Mouse (Mus musculus) heart, postnatal 36 days (tissue): ENCODE measurements around the gene Myadml2. TPM values are rescaled to one million over a fixed set of nuclear protein-coding genes. Genes with fewer than 3 reads are reported as not detected.

ENCODE experiments used
- DNase-seq, 2 experiments: peaks; one replicate each; pipeline ENCODE4 v3.0.0; 2021 to 2022
- intact Hi-C: fragments of 180-260 bp; cut with DNase I; formaldehyde crosslinking; loops from one replicate; pipeline ENCODE4 v1.15.1; 2025
- total RNA-seq, 2 experiments: library from RNA; stranded (reverse); gene quantifications; 2 replicates each; pipeline ENCODE4 v1.2.3; 2021

Myadml2 gene
- total RNA-seq, 2 experiments from 2014 or later: 76.1 to 78.1 TPM

- intact Hi-C loops: no loop called here
- DNase-seq: no peak
Measured at GRCm38 (mm10) chr11:120663714-120664113, 15.8 kb upstream of the Myadml2 start.

GRCm38 (mm10) chr11:120662759-120663158, 14.8 kb upstream of the Myadml2 start:
- no peak for DNase-seq
- intact Hi-C loops: no loop called here

DNA sequence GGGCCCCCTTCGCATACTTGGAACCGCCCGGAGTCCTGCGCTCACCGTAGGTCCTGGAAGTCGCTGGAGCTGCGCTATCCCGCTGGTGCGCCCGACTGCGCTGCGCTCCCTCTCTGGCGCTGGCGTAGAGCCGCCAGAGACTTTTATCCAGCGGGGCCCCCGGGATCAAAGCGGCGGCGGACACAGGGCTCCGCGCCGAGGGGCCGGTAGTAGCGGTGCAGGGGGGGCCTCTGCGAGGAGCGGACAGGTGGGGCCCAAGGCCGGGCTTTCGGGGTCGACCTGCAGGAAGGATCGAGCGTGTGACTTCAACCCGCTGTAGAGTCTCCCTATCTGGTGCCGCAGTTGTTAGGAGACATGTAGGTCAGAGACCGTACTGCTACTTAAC, 13.1 kb upstream of the Myadml2 start, which contains the start of gene Notum:
TSS of gene Notum (minus strand) at position 100 of the 385 bp plus-strand sequence.
- intact Hi-C loops: no loop called here
- no peak for DNase-seq

DNA sequence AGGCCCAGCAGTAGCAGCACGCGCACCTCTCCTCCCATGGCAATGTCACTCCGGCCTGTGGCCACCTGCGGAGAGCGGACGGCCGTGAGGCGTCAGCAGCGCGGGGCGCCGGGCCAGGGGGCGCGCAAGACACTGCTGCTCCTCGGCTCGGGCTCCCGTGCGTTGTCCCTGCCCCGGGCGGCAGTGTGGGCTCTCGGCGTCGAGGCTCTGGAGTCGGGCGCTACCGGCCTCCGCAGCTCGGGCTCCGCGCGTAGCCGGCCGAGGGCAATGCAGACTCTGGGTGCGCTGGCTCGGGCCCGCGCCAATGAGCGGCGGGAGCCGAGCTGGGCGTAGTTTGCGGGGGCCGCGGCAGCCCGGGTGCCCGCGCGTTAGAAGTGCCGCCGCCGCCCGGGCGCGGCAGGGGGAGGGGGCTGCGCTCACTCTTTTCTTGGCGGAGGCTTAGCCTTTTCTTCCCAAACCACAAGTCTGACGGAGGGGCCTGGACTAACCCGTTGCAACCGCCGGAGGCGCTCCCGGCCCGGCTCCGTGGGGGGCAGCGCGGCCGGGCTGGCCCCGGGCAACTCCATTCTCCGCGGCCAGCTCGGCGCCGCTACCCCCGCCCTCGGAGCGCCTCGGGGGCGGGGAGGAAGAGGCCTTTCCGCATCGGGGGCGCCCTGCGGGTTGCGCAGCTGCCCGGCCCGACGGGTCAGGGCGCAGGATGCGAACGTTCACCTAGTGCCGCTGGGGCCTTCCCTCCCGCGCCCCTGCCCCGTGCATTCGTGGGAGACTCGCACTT, 12.5 kb upstream of the Myadml2 start:
- peak in 1 of 2 experiments; percentile 37 for DNase-seq
- intact Hi-C loops: no loop called here

DNA sequence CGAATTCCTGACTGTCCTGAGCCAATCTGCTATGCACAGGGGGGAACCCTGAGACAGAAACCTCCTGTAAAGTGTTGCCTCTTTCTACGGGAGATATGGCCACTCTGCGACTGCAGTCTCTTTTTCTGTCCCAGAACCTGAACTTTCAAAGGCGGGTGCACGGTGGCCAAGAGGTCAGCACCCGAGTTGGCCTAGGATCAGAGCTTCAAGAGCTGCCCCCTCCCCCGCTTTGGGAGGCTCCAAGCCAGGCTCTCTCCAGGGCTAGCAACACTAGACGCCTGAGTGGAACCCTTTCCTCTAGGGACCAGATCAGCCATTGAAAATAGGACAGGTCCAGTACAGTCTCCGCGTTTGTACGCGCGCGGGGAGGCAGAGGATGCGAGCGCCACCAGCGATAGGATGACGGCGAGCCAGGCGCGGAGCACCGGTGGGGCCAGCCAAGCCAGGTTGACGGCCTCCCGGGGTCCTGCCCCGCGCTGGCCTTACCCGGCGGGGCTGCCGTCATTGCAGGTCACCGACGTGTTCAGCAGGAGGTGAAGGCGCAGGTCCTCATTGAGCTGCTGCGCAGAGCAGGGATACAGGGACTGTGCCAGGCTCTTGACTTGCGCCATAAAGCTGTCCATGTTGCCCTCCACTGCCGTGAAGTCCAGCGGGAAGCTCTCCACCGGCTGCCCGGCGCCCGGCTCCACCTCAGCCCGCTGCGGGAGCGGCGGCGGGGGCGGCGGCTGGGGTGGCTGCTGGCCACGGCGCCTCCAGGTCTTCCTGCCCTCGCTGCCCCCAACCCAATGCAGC, 11.7 kb upstream of the Myadml2 start:
- intact Hi-C loops: loop anchor here (1.0 to 2.0 kb wide), 2 partner anchors 53 to 117 kb away; no protein-coding TSS in a partner anchor

GRCm38 (mm10) chr11:120658876-120659410, 11.0 kb upstream of the Myadml2 start:
- DNase-seq: peak; percentile 78 to 81
- intact Hi-C loops: loop anchor here (1.0 to 2.0 kb wide), 2 partner anchors 53 to 118 kb away; no protein-coding TSS in a partner anchor

More for the DNA sequence above, 11.7 kb upstream of the Myadml2 start:
- DNase-seq: no peak

- intact Hi-C loops: no loop called here
- DNase-seq: no peak
Measured at GRCm38 (mm10) chr11:120657301-120657700, 9.3 kb upstream of the Myadml2 start.

DNA sequence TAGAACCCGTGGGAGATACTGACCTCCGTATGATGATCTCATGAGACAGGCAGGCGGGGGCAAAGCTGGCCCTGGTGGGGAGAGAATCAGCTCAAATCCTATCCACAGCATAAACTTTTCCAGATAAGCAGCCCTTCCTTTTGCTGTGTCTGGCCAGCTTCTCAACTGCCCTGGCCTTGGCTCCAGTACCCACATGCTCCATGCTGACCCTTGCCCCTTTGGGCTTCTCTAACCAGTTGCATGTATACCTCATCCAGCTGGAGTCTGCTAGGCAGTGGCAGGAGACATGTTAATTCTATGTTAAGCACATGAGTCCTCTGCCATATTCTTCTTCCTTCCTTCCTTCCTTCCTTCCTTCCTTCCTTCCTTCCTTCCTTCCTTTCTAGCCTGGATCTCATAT, 6.8 kb upstream of the Myadml2 start:
- intact Hi-C loops: no loop called here
- DNase-seq: no peak

- DNase-seq: no peak
- intact Hi-C loops: no loop called here
Measured at GRCm38 (mm10) chr11:120651872-120652271, 3.9 kb upstream of the Myadml2 start.

DNA sequence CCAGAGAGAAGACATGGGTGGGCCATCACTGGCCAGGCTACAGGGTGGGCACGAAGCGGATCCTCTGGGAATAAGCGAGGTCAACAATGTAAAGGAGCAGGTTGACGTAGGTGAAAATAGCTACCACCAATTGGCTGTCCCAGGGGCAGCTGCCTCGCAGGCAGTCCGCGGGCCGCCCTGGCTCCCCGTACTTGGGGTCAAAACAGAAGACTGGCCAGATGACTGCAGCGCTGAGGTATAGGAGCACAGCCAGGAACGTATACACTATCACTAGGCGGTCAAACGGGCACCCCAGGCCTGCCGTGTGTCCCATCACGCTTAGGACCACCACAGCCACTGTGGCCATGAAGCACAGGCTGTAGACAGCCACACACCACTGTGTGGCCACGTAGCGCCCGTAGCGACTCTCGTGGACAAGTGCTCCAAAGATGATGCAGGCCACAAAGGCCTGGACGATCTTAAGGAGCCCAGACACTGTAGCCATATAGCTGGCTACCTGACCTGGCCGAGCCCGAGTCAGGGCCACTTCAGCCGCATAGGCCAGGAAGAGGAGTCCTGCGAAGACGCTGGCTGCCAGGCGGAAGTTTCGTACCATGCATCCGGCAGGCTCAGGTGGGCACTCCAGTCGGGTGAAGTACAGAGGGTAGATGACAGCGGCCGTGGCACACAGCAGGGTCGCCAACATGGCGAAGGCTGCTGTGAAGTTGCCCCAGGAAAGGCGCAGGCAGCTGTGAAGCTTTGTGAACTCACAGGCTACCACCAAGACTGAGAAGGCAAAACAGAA, 719 bp downstream of the Myadml2 start:
- DNase-seq: no peak
- intact Hi-C loops: no loop called here

DNA sequence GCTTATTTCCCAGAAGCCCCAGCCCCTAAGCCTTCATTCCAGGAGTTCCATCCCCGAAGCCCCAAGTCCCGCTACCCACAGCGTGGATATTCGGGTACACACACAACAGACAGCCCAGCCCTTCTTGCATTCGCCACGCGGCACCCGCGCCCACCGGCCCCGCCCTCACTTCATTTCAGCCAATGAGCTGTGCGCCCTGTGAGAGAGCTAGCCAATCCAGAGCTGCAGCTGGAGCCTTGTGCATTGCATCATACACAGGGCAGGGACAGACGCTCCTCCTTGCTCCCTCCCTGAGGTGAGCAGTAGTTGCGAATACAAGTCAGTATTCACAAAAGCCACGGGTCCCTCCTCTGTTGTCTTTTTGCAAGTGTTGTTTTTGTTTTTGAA, 4.4 kb downstream of the Myadml2 start, which contains the start of gene Pycr1:
TSS of gene Pycr1 (minus strand) at position 169 of the 387 bp plus-strand sequence.
- DNase-seq: peak; percentile 90 to 92

DNA sequence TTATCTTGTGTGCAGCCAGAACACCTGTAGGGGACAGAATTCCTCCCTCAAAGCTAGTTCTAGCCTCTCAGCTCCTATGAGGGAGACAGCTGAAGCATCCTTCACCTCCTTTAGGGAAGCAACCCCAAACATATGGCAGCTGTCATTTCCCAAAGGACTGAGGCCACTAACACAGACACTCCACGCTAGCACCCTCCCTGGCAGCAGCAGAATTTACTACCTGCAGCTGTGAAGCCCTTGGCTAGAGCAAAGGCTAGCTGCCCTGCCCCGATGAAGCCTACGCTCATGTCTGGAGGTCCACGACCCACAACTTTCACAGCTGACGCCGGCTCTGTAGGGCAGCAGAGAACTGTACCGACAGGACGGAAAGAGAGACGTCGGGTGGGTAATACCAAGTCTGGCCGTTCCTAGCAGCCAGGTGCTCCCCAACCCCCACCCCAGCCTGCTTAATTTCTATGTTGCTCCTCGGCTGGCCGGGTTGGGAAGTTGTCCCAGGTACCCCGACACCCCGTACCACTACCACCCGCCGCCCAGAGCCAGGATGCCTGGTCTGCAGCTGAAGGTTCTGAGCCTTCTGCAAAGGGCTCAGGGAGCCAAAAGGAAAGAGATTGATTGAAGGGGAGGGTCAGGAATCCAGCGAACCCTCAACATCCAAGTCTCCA, 4.9 kb downstream of the Myadml2 start:
- intact Hi-C loops: no loop called here
- DNase-seq: no peak

More for the DNA sequence above, 4.4 kb downstream of the Myadml2 start, which contains the start of gene Pycr1:
- intact Hi-C loops: no loop called here

DNA sequence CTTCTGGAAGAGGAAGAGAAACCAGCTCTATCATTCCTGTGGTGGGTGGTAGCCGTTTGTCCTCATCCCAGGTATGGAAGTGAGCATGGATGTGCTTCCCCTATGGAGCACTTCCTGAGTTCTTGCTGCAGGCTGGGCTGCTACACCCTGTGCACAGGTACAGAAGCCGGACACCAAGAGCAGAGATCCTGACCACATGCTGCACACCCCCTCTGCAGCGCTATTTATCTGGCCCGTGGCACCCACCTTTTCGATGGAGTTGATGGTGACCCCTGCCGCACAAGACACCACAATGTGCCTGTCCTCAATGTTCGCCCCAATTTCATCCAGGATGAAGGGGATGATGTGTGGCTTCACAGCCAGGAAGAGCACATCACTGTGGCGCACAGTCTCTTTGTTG, 6.1 kb downstream of the Myadml2 start:
- DNase-seq: no peak
- intact Hi-C loops: no loop called here

DNA sequence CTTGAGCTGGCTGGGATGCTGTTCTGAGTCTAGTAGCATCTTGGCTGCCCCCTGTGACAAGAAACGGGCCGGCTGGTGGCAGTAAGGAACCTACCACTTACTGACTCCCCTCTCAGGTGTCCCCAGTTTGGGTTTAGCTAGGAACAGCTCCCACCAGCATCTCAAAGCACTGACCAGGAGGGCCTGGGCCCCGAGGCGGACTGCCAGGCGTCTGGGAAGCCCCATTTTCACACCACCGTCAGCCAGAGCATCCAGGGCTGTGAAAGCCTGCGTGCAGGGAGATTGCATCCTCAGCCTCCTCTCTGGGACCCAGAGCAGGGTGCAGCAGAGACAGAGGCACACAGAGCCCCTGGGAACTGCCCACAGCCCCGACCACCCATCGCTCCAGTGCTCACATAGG, 6.7 kb downstream of the Myadml2 start:
- intact Hi-C loops: no loop called here
- DNase-seq: no peak

DNA sequence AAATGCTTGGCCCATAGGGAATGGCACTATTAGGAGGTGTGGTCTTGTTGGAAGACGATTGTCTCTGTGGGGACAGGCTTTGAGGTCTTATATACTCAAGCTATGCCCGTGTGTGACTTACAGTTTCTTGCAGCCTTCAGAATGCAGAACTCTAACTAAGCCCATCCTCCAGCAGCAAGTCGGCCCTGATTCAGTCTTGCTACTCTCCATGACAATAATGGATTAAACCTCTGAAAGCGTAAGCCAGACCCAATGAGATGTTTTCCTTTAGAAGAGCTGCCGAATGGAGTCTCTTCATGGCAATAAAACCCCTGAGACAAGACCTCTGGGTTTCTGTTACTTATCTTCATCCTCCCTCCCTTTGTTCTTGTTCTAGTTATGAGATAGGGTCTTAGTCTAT, 13.1 kb downstream of the Myadml2 start:
- DNase-seq: no peak
- intact Hi-C loops: no loop called here

GRCm38 (mm10) chr11:120633520-120634343, 14.2 kb downstream of the Myadml2 start, which contains the start of gene Mafg:
Gene Mafg (minus strand): TSS chr11:120633600.
- intact Hi-C loops: no loop called here
- DNase-seq: peak; percentile 88 to 92

- peak; percentile 71 to 82 for DNase-seq
- intact Hi-C loops: no loop called here
Measured at GRCm38 (mm10) chr11:120632559-120633519, 15.1 kb downstream of the Myadml2 start.
